Mouse (Mus musculus) ES-Bruce4 (cell line): ENCODE results near the gene Wdr25. TPM values are rescaled to one million over a fixed set of nuclear protein-coding genes. Genes with fewer than 3 reads are reported as not detected.

Experiments
- H3K27ac ChIP-seq: 2 replicates; pipeline ENCODE4 v1.5.1; 2012; ENCODE audit warnings: low read length, inconsistent platforms; ENCODE audit not compliant: insufficient read depth
- H3K27me3 ChIP-seq: 2 replicates; pipeline ENCODE4 v1.6.1; 2012; ENCODE audit warnings: mild to moderate bottlenecking, low read length, inconsistent platforms; ENCODE audit not compliant: control insufficient read depth, poor library complexity, insufficient read depth, severe bottlenecking
- H3K36me3 ChIP-seq: 2 replicates; pipeline ENCODE4 v1.6.1; 2012; ENCODE audit warnings: inconsistent platforms, mild to moderate bottlenecking, low read length, moderate library complexity; ENCODE audit not compliant: control insufficient read depth, poor library complexity, insufficient read depth, severe bottlenecking
- H3K4me1 ChIP-seq: one replicate; pipeline ENCODE4 v1.8.1; 2011; ENCODE audit warnings: low read length; ENCODE audit not compliant: control insufficient read depth, insufficient read depth
- H3K4me3 ChIP-seq: 2 replicates; pipeline ENCODE4 v1.5.1; 2011; ENCODE audit warnings: low read depth, mild to moderate bottlenecking, low read length
- H3K9ac ChIP-seq: 2 replicates; pipeline ENCODE4 v1.6.1; 2012; ENCODE audit warnings: low read depth, mild to moderate bottlenecking, inconsistent platforms; ENCODE audit not compliant: poor library complexity, severe bottlenecking
- H3K9me3 ChIP-seq: replicated peaks from 2 replicates; pipeline ENCODE4 v1.6.1; 2012; ENCODE audit warnings: mild to moderate bottlenecking, low read length, inconsistent platforms; ENCODE audit not compliant: control insufficient read depth, poor library complexity, insufficient read depth, severe bottlenecking
- CTCF ChIP-seq: IDR thresholded peaks from one replicate; pipeline ENCODE4 v1.8.1; 2011; ENCODE audit warnings: low read depth, low read length
- EP300 ChIP-seq: IDR thresholded peaks from 2 replicates; pipeline ENCODE4 v1.6.1; 2011; ENCODE audit warnings: low read depth, low read length; ENCODE audit not compliant: insufficient read depth
- POLR2A ChIP-seq: IDR thresholded peaks from one replicate; pipeline ENCODE4 v1.8.1; 2011; ENCODE audit warnings: low read length; ENCODE audit not compliant: insufficient read depth
- polyA plus RNA-seq: library from polyadenylated mRNA; stranded (reverse); fragments of >200 nt; gene quantifications from 2 replicates; pipeline ENCODE4 v1.2.4, GENCODE M21; 2011; ENCODE audit warnings: low read depth; ENCODE audit not compliant: missing spikeins, insufficient read depth, insufficient read length

Gene Wdr25
- polyA plus RNA-seq, 1 experiment = 12.7 TPM

DNA sequence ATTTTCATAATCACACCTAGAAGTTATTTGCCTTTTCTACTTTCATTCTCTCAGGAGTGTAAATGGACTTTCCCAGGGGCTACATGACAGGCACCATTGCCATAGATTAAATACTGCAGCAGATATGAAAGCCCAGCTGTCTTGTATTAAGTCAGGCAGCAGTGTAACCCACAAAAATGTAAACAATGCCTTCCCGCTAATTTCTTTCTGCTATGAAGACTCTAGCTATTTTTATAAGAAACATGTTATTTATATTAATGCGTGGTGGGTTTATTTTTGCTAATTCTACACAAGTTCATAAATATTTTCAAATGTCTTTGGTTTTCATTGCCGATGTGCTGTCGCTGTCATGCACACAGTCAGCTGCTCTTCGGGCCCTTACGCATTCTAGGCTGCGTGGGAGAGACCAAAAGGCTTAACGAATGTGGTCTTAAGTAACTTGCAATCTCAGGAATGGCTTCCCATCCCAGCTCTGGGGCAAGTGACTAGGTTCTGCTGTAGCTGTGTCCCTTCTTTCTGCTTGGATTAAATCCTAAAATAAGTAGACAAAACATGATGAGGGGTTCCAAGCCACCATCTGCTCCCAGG is 16.5 kb downstream of the Wdr25 start:
- Histone ChIP-seq H3K9ac (no peak overlapping the region), H3K4me3 (no peak overlapping the region), H3K27me3 (no peaks in the 10 kb centered on the region), H3K9me3 (no peaks in the 10 kb centered on the region), H3K27ac (no peak overlapping the region), H3K36me3 (no peaks in the 10 kb centered on the region), H3K4me1 (no peaks in the 10 kb centered on the region)
- no peak for TF ChIP-seq EP300
- TF ChIP-seq CTCF = no peak

DNA sequence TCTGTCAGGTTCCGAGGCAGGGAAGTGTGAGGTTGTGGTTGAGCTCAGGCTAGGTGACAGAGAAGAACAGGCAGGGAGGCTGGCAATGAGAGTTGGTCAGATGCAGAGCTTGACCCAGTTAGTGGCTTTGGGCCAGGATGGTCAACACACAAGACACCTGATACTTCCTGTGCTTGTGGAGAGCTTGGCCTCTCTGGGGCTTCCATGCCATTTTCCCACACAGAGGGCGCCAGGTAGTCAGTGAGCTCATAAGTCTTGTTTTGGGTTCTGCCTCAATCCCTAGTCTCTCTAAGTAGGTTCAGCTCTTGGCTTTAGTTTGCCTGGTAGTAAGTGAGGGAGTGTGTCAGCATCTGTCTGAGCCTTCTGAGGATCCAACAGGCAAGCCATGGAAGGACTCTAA is 19.0 kb downstream of the Wdr25 start:
- Histone ChIP-seq H3K36me3 (no peaks in the 10 kb centered on the region), H3K4me3 (no peak overlapping the region), H3K9me3 (no peaks in the 10 kb centered on the region), H3K9ac (no peak overlapping the region), H3K27ac (no peak overlapping the region), H3K4me1 (no peaks in the 10 kb centered on the region), H3K27me3 (no peaks in the 10 kb centered on the region)
- no peak for TF ChIP-seq POLR2A
- no peak for TF ChIP-seq EP300
- TF ChIP-seq CTCF = no peak

DNA sequence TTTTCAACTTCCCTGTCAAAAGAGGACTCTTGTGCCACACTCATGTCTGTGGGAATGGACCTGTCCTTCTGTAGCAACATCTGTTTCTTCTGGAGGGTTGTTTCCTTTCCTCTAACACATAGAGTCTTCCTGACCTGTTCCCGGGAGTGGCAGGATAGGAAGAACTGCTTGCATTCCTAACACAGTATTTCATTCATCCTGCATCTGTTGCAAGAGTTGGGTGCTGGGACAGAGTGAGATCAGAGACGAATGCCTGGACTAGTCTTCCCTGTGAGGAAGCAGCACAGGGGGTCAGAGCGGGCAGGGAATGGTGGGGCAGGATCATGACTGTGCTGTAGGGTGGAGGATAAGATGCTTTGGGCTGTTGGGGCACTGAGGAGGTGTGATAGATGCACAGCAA is 20.8 kb downstream of the Wdr25 start:
- no peaks in the 10 kb centered on the region for H3K27me3 ChIP-seq
- H3K27ac ChIP-seq = no peak overlapping the region
- no peak for TF ChIP-seq EP300
- no peak for TF ChIP-seq CTCF
- TF ChIP-seq POLR2A = no peak
- no peaks in the 10 kb centered on the region for H3K36me3 ChIP-seq
- H3K9ac ChIP-seq = no peak overlapping the region
- H3K4me3 ChIP-seq = no peak overlapping the region
- no peaks in the 10 kb centered on the region for H3K4me1 ChIP-seq
- H3K9me3 ChIP-seq = no peaks in the 10 kb centered on the region

DNA sequence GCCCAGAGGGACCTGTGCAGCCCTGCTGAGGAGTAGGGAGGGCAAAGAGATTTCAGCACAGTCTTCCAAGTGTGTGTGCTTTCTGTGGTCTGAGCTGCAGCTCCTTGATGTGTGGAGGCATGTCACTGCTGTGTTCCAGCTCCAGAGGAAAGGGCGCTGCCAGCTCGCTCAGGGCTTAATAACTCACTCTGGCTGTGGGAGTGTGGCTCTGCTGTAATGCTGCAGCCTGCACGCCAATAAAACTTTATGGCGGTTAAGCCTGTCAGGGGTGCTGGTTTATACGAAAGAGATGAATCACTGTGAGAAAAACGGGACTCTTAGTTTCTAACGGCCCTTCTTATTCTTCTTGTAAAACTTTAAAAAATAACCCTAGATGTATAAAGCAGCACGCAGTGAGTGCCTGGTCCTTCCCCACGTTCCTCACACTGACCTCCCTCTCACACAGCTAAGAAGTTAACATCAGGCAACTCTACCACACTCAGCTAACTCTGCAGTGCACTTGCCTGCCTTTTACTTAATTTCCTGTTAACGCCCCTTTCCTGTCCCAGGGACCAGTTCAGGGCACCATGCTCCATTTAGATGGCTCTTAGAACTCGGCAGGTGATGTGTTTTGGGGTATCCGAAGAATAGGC is 21.4 kb downstream of the Wdr25 start:
- no peak overlapping the region for H3K27ac ChIP-seq
- H3K9me3 ChIP-seq = no peaks in the 10 kb centered on the region
- H3K27me3 ChIP-seq = no peaks in the 10 kb centered on the region
- TF ChIP-seq EP300 (no peak), POLR2A (no peak), CTCF (no peak)
- no peak overlapping the region for H3K4me3 ChIP-seq
- H3K36me3 ChIP-seq = no peaks in the 10 kb centered on the region
- H3K4me1 ChIP-seq = no peaks in the 10 kb centered on the region
- no peak overlapping the region for H3K9ac ChIP-seq

DNA sequence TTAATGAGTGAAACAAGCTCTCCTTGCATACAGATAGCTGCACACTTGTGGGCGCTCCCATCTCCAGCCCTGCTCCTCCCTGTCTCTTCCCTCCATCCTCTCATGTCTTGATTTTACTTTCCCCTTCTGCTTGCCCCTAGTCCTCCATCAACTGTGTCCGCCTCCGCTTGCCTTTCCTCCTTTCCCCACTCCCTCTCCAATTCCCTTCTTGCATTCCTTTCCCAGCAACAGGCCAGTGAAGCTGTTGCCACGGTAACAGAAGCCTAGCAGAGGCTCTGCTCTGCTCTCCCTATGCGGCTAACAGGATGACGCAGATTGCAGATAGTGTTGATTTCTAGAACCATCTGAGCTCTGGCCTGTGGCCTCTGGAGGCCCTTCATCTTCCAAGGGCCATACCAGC is 22.5 kb downstream of the Wdr25 start:
- no peaks in the 10 kb centered on the region for H3K36me3 ChIP-seq
- H3K9ac ChIP-seq = no peak overlapping the region
- no peaks in the 10 kb centered on the region for H3K9me3 ChIP-seq
- TF ChIP-seq EP300 (no peak), CTCF (no peak), POLR2A (no peak)
- H3K27me3 ChIP-seq = no peaks in the 10 kb centered on the region
- no peak overlapping the region for H3K27ac ChIP-seq
- H3K4me3 ChIP-seq = no peak overlapping the region
- no peaks in the 10 kb centered on the region for H3K4me1 ChIP-seq

DNA sequence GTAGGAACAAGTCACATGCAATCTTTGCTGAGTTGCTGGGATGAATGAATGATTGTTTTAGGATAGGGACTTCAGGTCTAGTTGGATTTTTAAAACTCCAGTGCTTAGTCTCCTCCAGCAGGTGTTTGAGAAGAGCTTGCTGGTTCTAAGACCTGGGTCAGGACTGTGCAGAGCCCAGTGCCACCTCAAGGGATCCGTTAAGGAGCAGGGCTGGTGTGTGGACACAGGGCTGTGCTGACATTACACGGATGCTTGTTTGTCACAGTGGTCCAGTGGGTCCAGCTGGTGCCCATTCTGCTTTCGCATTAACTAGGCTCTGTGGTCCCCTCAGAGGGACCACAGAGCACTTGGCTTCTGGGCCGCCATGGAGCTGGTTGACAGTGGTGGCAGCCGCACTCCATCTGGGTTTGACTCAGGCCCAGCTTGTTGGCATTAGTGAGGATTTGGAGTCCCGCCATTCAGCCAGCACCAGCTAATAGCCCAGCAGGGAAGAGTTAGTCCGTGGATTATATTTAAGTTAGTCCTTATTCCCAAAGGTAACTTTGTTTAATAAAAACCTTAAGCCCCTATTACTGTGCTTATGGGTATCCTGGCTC is 23.1 kb downstream of the Wdr25 start:
- Histone ChIP-seq H3K9me3 (no peaks in the 10 kb centered on the region), H3K4me1 (no peaks in the 10 kb centered on the region), H3K27ac (no peak overlapping the region), H3K27me3 (no peaks in the 10 kb centered on the region), H3K4me3 (no peak overlapping the region), H3K9ac (no peak overlapping the region), H3K36me3 (no peaks in the 10 kb centered on the region)
- no peak for TF ChIP-seq EP300
- no peak for TF ChIP-seq POLR2A
- no peak for TF ChIP-seq CTCF
